Mouse (Mus musculus): ENCODE results near the gene Kif24. TPM values are rescaled to one million over a fixed set of nuclear protein-coding genes. Genes with fewer than 3 reads are reported as not detected.
"Not testable (repeated sequence)": the region's sequence is repeated elsewhere in the genome, so short reads cannot be mapped to it uniquely, and the experiment has no call there.

The Kif24 gene
- polyA plus RNA-seq, 1 experiment: 5.6 TPM

DNA sequence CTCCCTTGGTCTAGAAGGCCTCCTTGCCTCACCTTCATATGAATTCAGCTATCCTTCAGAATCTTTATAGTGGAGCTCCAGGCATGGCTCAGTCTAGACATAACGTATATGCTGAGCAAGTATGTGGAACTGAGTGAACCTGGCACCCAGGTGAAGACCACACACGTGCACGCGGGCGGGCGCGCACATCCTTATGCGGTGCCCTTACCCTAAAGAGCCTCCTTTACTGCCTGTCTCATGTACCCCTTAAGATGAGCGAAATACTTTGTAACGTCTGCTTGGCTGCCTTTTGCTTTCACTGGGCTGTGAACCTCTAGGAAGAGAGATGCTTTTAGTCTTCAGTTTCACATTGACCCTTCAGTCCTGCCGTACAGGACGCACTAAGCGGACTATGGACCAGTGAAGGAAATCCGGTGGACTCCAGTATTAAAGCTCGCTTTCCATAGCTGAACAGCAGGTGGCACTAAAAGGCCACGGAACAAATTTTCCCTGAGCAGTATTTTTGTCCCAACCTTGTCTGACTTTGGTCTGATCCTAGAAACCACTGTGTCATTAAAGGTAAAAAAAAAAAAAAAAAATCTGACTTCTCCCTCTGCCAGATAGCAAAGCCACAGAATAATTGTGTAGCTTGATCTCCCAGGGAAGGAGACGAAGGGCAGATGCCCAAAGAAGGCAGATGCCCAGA, 3.9 kb upstream of the Kif24 start:
- no peaks in the 10 kb centered on the region for H3K27me3 ChIP-seq (ENCODE audit: control insufficient read depth, insufficient read depth, low read length)
- peak; percentile 29 for DNase-seq
- TF ChIP-seq POLR2A (IDR thresholded peaks at IDR 0.05; ENCODE audit: control insufficient read depth, extremely low read depth, insufficient read depth, low read length, poor library complexity): no peak
- no peak for TF ChIP-seq CTCF (IDR thresholded peaks at IDR 0.05; ENCODE audit: borderline replicate concordance, control insufficient read depth, extremely low read depth, insufficient read depth, low read length, poor library complexity)
- no peaks in the 10 kb centered on the region for H3K36me3 ChIP-seq (ENCODE audit: control insufficient read depth, insufficient read depth, low read length)
- no peak overlapping the region for H3K27ac ChIP-seq (ENCODE audit: control insufficient read depth, insufficient read depth, low read length)
- H3K4me3 ChIP-seq (ENCODE audit: control insufficient read depth, insufficient read depth, low read length): no peak overlapping the region
- 54% methylated on average over 17 of the region's 17 CpGs for WGBS
- H3K4me1 ChIP-seq (replicated peaks; ENCODE audit: control insufficient read depth, insufficient read depth, low read length): peaks cover 2% of the 10 kb centered on the region

DNA sequence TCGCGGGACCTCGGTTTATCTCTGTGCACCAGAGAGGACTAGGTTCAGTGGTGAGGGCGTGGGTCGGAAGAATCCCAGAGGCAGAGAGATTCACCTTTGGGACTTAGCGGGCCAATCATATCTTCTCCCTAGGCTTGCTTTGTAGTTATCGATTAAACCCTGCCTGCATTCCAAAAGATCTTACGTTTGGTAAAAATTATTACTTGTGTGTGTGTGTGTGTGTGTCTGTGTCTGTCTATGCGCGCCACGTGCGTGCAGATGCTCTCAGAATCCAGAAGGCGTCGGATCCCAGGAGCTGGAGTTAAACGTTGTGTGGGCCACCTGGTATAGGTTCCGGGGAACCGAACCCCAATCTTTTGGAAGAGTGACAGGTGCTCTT, 589 bp upstream of the Kif24 start:
- Histone ChIP-seq H3K4me1 (replicated peaks; ENCODE audit: control insufficient read depth, insufficient read depth, low read length) (peaks cover 5% of the 10 kb centered on the region), H3K4me3 (ENCODE audit: control insufficient read depth, insufficient read depth, low read length) (peak overlapping the region; percentile 63), H3K27me3 (ENCODE audit: control insufficient read depth, insufficient read depth, low read length) (no peaks in the 10 kb centered on the region), H3K36me3 (ENCODE audit: control insufficient read depth, insufficient read depth, low read length) (no peaks in the 10 kb centered on the region), H3K27ac (ENCODE audit: control insufficient read depth, insufficient read depth, low read length) (no peak overlapping the region)
- DNase-seq: no peak
- 21% methylated on average over 17 of the region's 17 CpGs for WGBS
- TF ChIP-seq POLR2A (IDR thresholded peaks at IDR 0.05; ENCODE audit: control insufficient read depth, extremely low read depth, insufficient read depth, low read length, poor library complexity) (no peak), CTCF (IDR thresholded peaks at IDR 0.05; ENCODE audit: borderline replicate concordance, control insufficient read depth, extremely low read depth, insufficient read depth, low read length, poor library complexity) (no peak)

DNA sequence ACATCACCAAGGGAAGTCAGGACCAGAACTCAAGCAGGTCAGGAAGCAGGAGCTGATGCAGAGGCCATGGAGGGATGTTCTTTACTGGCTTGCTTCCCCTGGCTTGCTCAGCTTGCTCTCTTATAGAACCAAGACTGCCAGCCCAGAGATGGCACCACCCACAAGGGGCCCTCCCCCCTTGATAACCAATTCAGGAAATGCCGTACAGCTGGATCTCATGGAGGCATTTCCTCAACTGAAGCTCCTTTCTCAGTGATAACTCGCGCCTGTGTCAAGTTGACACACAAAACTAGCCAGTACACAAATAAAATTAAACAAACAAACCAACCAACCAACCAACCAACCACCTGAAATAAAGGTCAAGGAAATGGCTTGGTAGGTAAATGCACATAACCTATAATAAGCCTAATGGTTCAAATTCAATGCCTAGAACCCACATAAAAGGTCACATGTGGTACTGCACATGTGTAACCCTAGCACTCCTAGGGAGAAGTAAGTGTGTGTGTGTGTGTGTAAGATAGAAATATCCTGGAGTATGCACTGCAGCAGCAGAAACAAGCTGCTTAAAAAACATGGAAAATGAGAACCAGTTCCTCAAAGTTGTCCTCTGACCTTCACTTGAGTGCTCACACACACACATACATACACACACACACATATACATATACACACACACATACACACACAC, 1.5 kb downstream of the Kif24 start:
- H3K27me3 ChIP-seq (ENCODE audit: control insufficient read depth, insufficient read depth, low read length); H3K36me3 ChIP-seq (ENCODE audit: control insufficient read depth, insufficient read depth, low read length); H3K4me3 ChIP-seq (ENCODE audit: control insufficient read depth, insufficient read depth, low read length); H3K27ac ChIP-seq (ENCODE audit: control insufficient read depth, insufficient read depth, low read length); H3K4me1 ChIP-seq (replicated peaks; ENCODE audit: control insufficient read depth, insufficient read depth, low read length): not testable (repeated sequence)
- peak; percentile 26 for DNase-seq
- WGBS: 13% methylated on average over 3 of the region's 3 CpGs

DNA sequence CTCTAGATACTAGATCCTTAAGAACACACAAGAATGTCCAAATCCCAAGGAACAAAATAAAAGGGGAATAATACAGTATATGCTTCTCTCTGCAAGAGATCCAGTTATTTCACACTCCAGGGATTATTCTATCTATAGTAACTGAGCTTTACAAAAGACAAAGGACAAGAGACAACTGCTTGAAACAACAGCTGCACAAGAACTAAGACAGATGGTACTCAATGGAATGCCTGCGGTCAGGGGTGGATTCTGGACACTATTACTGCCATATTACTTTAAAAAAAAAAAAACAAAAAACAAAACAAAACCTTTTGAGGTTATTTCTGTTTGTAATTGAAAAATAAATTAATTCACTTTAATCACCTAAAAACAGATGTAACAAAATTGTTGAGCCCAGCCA, 4.0 kb downstream of the Kif24 start:
- H3K4me3 ChIP-seq (ENCODE audit: control insufficient read depth, insufficient read depth, low read length): no peak overlapping the region
- no peaks in the 10 kb centered on the region for H3K36me3 ChIP-seq (ENCODE audit: control insufficient read depth, insufficient read depth, low read length)
- H3K27me3 ChIP-seq (ENCODE audit: control insufficient read depth, insufficient read depth, low read length): no peaks in the 10 kb centered on the region
- TF ChIP-seq POLR2A (IDR thresholded peaks at IDR 0.05; ENCODE audit: control insufficient read depth, extremely low read depth, insufficient read depth, low read length, poor library complexity) (no peak), CTCF (IDR thresholded peaks at IDR 0.05; ENCODE audit: borderline replicate concordance, control insufficient read depth, extremely low read depth, insufficient read depth, low read length, poor library complexity) (no peak)
- no peak overlapping the region for H3K27ac ChIP-seq (ENCODE audit: control insufficient read depth, insufficient read depth, low read length)
- peaks cover 5% of the 10 kb centered on the region for H3K4me1 ChIP-seq (replicated peaks; ENCODE audit: control insufficient read depth, insufficient read depth, low read length)
- WGBS: 98% methylated on average over 1 of the region's 1 CpGs
- no peak for DNase-seq

GRCm38 (mm10) chr4:41447595-41447994, 17.1 kb downstream of the Kif24 start:
- TF ChIP-seq POLR2A (IDR thresholded peaks at IDR 0.05; ENCODE audit: control insufficient read depth, extremely low read depth, insufficient read depth, low read length, poor library complexity): no peak
- TF ChIP-seq CTCF (IDR thresholded peaks at IDR 0.05; ENCODE audit: borderline replicate concordance, control insufficient read depth, extremely low read depth, insufficient read depth, low read length, poor library complexity): no peak
- WGBS: 97% methylated on average over 3 of the region's 3 CpGs

DNA sequence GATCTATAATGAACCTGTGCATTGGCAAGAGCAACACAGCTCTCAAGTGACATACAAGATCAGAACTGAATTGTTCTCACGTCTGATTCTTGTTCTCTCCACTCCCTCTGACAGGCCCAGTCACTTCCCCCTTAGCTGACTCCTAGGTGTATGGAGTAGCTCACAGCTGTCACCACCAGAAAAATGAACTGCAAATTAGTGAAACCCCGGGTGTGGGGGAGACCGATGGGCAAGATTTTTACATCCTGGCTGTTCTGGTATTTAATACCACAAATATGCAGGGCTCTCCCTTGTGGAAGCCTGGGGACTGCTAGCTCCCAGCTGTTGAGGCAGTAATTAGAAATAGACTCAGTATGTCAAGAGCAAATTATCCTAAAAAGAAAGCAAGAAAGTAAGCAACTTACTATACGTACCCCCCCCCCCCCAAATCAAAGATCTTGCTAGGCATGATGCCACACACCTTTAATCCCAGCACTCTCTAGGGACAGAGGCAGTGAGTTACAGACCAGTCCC, 21.8 kb downstream of the Kif24 start:
- TF ChIP-seq CTCF (IDR thresholded peaks at IDR 0.05; ENCODE audit: borderline replicate concordance, control insufficient read depth, extremely low read depth, insufficient read depth, low read length, poor library complexity) (no peak), POLR2A (IDR thresholded peaks at IDR 0.05; ENCODE audit: control insufficient read depth, extremely low read depth, insufficient read depth, low read length, poor library complexity) (no peak)
- H3K4me1 ChIP-seq (replicated peaks; ENCODE audit: control insufficient read depth, insufficient read depth, low read length): no peaks in the 10 kb centered on the region
- H3K27me3 ChIP-seq (ENCODE audit: control insufficient read depth, insufficient read depth, low read length): no peaks in the 10 kb centered on the region
- no peak overlapping the region for H3K4me3 ChIP-seq (ENCODE audit: control insufficient read depth, insufficient read depth, low read length)
- H3K36me3 ChIP-seq (ENCODE audit: control insufficient read depth, insufficient read depth, low read length): no peaks in the 10 kb centered on the region
- whole genome bisulfite sequencing: 56% methylated on average over 4 of the region's 4 CpGs
- H3K27ac ChIP-seq (ENCODE audit: control insufficient read depth, insufficient read depth, low read length): no peak overlapping the region
- DNase-seq: no peak

More at GRCm38 (mm10) chr4:41447595-41447994, 17.1 kb downstream of the Kif24 start:
- DNase-seq: no peak
- Histone ChIP-seq H3K27me3 (ENCODE audit: control insufficient read depth, insufficient read depth, low read length) (no peaks in the 10 kb centered on the region), H3K27ac (ENCODE audit: control insufficient read depth, insufficient read depth, low read length) (no peak overlapping the region), H3K4me3 (ENCODE audit: control insufficient read depth, insufficient read depth, low read length) (no peak overlapping the region), H3K36me3 (ENCODE audit: control insufficient read depth, insufficient read depth, low read length) (no peaks in the 10 kb centered on the region), H3K4me1 (replicated peaks; ENCODE audit: control insufficient read depth, insufficient read depth, low read length) (no peaks in the 10 kb centered on the region)

All from thymus, adult 2 months (tissue).